Mouse (Mus musculus) testis, adult 2 months (tissue): ENCODE data around the gene Lhpp.

ENCODE experiments used
- CTCF ChIP-seq: fragments of 200-500 bp; IDR thresholded peaks from 2 replicates; pipeline ENCODE4 v1.5.1; 2012; ENCODE audit warnings: low read depth, mild to moderate bottlenecking, inconsistent platforms, low read length, moderate library complexity; ENCODE audit not compliant: control insufficient read depth, insufficient read depth, insufficient replicate concordance
- POLR2A ChIP-seq: fragments of 200-500 bp; IDR thresholded peaks from 2 replicates; pipeline ENCODE4 v1.6.1; 2012; ENCODE audit warnings: low read depth, mild to moderate bottlenecking, inconsistent platforms, low read length, moderate library complexity; ENCODE audit not compliant: control insufficient read depth

- TF ChIP-seq CTCF (no peak), POLR2A (no peak)
Measured at GRCm38 (mm10) chr7:132593762-132594161, 16.7 kb upstream of the Lhpp start.
